Mouse (Mus musculus): Measurements from ENCODE around the gene Olfr272.

The Olfr272 gene

GRCm38 (mm10) chr4:52919078-52919477 is at the start of gene Olfr272:
Gene Olfr272, minus strand, starts transcription at chr4:52919178.
- in situ Hi-C loops (cut with MseI, MboI), result no loop called here

DNA sequence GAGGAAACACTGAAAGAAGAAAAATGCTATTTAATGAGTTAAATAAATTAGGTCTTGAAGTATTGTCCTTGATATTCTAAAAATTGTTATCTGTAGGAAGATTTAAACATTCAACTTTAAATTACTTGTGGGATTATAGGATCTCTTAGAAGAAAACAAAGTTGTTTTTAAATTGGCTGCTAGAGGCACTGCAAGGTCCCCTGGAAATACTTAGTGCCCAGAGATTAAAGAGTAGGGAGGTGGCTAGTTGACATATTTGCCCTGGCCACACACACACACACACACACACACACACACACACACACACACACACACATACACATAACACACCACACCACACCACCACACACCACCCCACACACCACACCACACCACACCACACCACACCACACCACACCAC is 45.3 kb upstream of the Olfr272 start, which contains the start of gene Olfr270:
Gene Olfr270, plus strand, starts transcription at position 301 of the 400 bp plus-strand sequence.
- in situ Hi-C loops (cut with MseI, MboI), result no loop called here

DNA sequence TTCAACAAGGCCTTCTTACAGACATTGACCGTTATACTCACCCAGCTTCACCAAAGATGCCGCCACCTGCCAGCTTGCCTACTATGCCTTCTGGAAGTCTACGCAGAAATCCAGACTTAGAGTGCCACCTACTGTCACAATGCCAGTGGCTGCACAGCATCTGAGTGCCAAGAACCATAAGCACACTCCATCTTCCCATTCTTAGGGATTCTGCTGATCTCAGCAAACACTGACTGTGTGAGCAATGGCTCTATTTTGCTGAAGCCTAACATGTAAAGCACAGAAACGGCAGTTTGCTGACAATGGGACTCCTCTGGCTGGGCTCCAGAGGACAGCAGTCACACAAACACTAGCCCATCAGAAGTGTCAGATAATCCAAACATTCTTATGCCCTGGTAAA is 39.7 kb upstream of the Olfr272 start:
- in situ Hi-C loops (cut with MseI, MboI), result no loop called here

DNA sequence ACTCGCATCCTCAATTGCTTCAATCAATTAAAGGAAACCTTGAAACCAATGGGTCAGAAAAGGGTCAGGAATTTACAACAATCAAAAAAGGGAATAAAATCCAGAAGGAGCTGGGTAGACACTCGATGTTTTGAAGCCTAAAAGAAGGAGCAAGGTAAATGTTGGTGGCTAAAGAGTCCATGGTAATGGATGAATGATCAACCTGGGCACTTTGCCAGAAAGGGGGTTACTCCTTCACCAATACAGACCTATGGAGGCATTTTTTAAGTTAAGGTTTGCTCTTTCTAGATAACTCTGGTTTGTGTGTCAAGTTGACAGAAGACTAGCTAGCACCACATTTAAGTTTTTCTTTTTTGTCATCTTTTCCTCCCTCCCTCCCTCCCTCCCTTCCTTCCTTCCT is 30.0 kb upstream of the Olfr272 start:
- in situ Hi-C loops (cut with MseI, MboI), result no loop called here

DNA sequence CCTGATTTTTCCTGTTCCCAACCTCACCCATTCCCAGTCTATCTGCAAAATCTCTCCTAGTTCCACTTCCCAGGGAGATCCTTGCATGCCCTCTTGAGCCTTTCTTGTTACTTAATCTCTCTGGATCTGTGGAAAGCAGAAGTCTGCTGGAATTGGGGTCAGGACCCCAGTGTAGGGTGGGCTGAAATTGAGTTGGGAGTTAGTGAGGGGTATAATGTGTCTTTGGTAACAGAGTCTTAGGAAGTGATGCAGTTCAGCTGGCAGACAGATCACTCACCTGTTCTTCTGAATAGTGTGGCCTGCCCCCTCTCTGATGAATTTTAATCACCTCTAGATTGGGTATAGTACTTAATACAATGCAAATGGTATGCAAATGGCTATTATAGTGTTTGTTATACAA is 27.7 kb upstream of the Olfr272 start:
- in situ Hi-C loops (cut with MseI, MboI), result no loop called here

DNA sequence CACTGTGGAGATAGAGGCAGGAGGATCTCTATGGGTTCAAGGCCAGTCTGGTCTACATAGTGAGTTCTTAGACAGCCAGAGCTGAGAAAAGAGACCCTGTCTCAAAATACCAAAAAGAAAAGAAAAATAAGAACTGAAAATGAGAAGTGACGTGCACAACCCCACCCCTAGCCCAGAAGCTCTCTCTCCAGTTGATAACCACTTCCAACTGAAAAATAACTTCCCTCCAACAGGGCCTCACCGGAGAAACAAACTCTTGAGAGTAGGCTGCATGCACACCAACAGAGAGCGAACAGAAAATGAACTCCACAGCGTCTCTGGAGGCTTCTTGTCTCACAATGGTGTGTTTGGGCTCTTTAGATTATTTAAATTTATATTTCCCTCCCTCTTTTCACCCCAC is 11.5 kb upstream of the Olfr272 start:
- in situ Hi-C loops (cut with MseI, MboI), result no loop called here

DNA sequence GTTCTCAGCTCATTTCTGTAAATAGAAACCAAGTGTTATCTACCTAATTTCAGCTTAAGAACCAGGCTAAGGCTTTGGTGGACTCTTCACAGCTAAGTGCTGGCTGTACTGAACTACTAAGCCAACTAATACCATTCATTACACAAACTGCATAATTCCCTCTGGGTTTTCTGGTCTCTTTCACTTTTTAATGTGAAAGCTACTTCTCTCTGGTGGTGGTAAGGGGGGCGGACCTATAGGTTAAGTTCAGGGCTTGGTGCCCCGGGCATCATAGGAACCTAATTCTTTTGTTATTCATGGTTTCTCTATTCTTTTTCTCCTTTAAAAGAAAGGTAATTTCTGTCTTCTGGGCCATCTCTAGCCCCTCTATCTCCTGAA is 1.7 kb downstream of the Olfr272 start:
- in situ Hi-C loops (cut with MseI, MboI), result no loop called here

GRCm38 (mm10) chr4:52916659-52917310 is 2.2 kb downstream of the Olfr272 start:
- in situ Hi-C loops (cut with MseI, MboI), result no loop called here

DNA sequence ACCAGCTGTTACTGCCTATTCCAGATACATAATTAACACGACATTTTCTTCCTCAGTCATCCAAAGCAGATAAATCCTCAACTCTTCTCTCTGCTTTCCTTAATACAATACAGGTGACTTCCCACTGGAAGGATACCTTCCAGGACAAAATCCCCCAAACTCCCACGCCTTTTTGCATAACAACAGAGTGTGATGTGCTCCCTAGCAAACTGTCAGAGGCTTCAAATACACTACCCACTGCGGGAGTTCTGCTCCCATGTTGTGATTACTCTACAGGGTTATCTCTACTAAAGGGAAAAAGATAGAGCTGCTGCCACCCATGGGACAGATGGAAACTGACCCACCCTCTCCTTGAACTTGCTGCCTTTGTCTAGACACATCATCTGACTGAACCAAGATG is 6.6 kb downstream of the Olfr272 start:
- in situ Hi-C loops (cut with MseI, MboI), result no loop called here

DNA sequence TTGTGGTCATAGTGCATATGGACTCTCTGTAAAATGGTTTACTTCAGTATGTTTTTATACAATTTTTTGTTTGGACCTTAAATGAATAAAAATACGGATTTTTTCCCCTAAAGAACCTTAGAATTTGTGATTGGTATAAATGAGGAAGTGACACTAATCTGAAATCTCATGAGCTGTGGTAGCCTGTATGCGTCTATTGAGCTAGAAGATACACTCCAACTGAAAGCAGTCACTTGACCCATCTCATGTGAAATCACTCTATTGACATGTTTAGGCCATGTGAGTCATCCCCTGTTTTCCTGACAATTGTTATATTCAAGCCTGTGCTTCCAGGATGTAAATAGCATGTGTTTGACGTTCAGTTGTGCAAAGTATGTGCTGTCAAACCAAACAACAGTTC is 9.4 kb downstream of the Olfr272 start:
- in situ Hi-C loops (cut with MseI, MboI), result no loop called here

- in situ Hi-C loops (cut with MseI, MboI), result no loop called here
Measured at GRCm38 (mm10) chr4:52864156-52864555, 54.8 kb downstream of the Olfr272 start.
